Mouse (Mus musculus) embryonic facial prominence, embryonic 14.5 days (tissue): ENCODE results near the gene Hint2. TPM values are rescaled to one million over a fixed set of nuclear protein-coding genes. Genes with fewer than 3 reads are reported as not detected.

Experiments
- ATAC-seq: fragments of 200-750 bp; cut with Nextera tagmentation; 2 replicates; pipeline ENCODE4 v1.8.0; 2017; ENCODE audit warnings: low read depth, moderate number of reproducible peaks, moderate TSS enrichment
- DNase-seq: peaks from one replicate; pipeline ENCODE4 v3.0.0-alpha.2; 2015; ENCODE audit warnings: low spot score
- H3K27ac ChIP-seq: fragments of 300-500 bp; sonication (generic); replicated peaks from 2 replicates; pipeline ENCODE4 v1.5.1; 2014; ENCODE audit warnings: low read depth, mild to moderate bottlenecking, low read length, moderate library complexity
- H3K27me3 ChIP-seq: fragments of 300-500 bp; sonication (generic); replicated peaks from 2 replicates; pipeline ENCODE4 v1.6.1; 2014; ENCODE audit warnings: low read length; ENCODE audit not compliant: control insufficient read depth, insufficient read depth
- H3K36me3 ChIP-seq: fragments of 300-500 bp; sonication (generic); 2 replicates; pipeline ENCODE4 v1.6.1; 2014; ENCODE audit warnings: low read length, mixed read lengths; ENCODE audit not compliant: control insufficient read depth, insufficient read depth
- H3K4me1 ChIP-seq: fragments of 300-500 bp; sonication (generic); 2 replicates; pipeline ENCODE4 v1.6.1; 2014; ENCODE audit warnings: antibody characterized with exemption, low read length; ENCODE audit not compliant: control insufficient read depth, insufficient read depth
- H3K4me2 ChIP-seq: fragments of 300-500 bp; sonication (generic); 2 replicates; pipeline ENCODE4 v1.6.1; 2014; ENCODE audit warnings: low read depth, mild to moderate bottlenecking, low read length, moderate library complexity, mixed read lengths
- H3K4me3 ChIP-seq: fragments of 300-500 bp; sonication (generic); 2 replicates; pipeline ENCODE4 v1.5.1; 2014; ENCODE audit warnings: low read depth, mild to moderate bottlenecking, low read length
- H3K9ac ChIP-seq: fragments of 300-500 bp; sonication (generic); 2 replicates; pipeline ENCODE4 v1.6.1; 2014; ENCODE audit warnings: low read depth, mild to moderate bottlenecking, low read length, moderate library complexity, mixed read lengths
- H3K9me3 ChIP-seq: fragments of 300-500 bp; sonication (generic); 2 replicates; pipeline ENCODE4 v1.6.1; 2016; ENCODE audit warnings: low read length; ENCODE audit not compliant: control insufficient read depth
- WGBS: fragments of 180-500 bp; shearing (Covaris S2); extraction: QIAGEN DNeasy Blood & Tissue Kit; methylation state at CpG from one replicate; pipeline ENCODE4 v1.1.7; 2014; 5-methylcytosine and 5-hydroxymethylcytosine counted together
- polyA plus RNA-seq: library from polyadenylated mRNA; unstranded; fragments of >200 nt; fragmentation: Nextera tagmentation; extraction: Ambion mirVana; gene quantifications from 2 replicates; pipeline ENCODE4 v1.2.1, GENCODE M21; 2014

Hint2 gene
- polyA plus RNA-seq, 1 experiment from 2014 or later: 86.2 TPM

- H3K36me3 ChIP-seq: peaks cover 5% of the 10 kb centered on the region; the same call in 1 of the 2 replicates
- DNase-seq: peak; percentile 47
- WGBS: 0% methylated on average over 11 of the region's 25 CpGs
- H3K27ac ChIP-seq: peak overlapping the region; percentile 75
- peak overlapping the region; percentile 90 for H3K4me2 ChIP-seq
- peak overlapping the region; percentile 85 for H3K4me3 ChIP-seq
- H3K9me3 ChIP-seq: no peaks in the 10 kb centered on the region
- H3K27me3 ChIP-seq: peaks cover 4% of the 10 kb centered on the region; the same call in 1 of the 2 replicates
- peak; percentile 80 for ATAC-seq
- peak overlapping the region; percentile 90 for H3K9ac ChIP-seq
- peaks cover 19% of the 10 kb centered on the region; the same call in 1 of the 2 replicates for H3K4me1 ChIP-seq
These were observed 13.1 kb upstream of the Hint2 start for GRCm38 (mm10) chr4:43669428-43669794.

GRCm38 (mm10) chr4:43668782-43669427 is 12.6 kb upstream of the Hint2 start, which contains the start of the genes Tmem8b and Fam221b:
Gene Tmem8b, plus strand, starts transcription at chr4:43668971.
Gene Fam221b, minus strand, starts transcription at chr4:43669145.
- H3K9me3 ChIP-seq: no peaks in the 10 kb centered on the region
- H3K27ac ChIP-seq: peak within 1 kb of the TSS; percentile 75
- peak; percentile 96 for ATAC-seq
- peak; percentile 95 for DNase-seq
- H3K4me3 ChIP-seq: peak within 1 kb of the TSS; percentile 85
- peaks cover 4% of the 10 kb centered on the region; the same call in 1 of the 2 replicates for H3K27me3 ChIP-seq
- H3K36me3 ChIP-seq: 0 out of 2 replicates have a peak, but pooled peaks cover under 1% of the 10 kb centered on the region
- peak within 1 kb of the TSS; percentile 90 for H3K9ac ChIP-seq
- WGBS: 2% methylated on average over 30 of the region's 41 CpGs
- peak within 1 kb of the TSS; percentile 90 for H3K4me2 ChIP-seq
- peaks cover 19% of the 10 kb centered on the region; the same call in 1 of the 2 replicates for H3K4me1 ChIP-seq

- no peak overlapping the region for H3K4me2 ChIP-seq
- H3K4me3 ChIP-seq: no peak overlapping the region
- peaks cover 18% of the 10 kb centered on the region; the same call in 1 of the 2 replicates for H3K4me1 ChIP-seq
- no peak for DNase-seq
- 26% methylated on average over 4 of the region's 4 CpGs for WGBS
- H3K27ac ChIP-seq: no peak overlapping the region
- peaks cover 20% of the 10 kb centered on the region for H3K27me3 ChIP-seq
- no peak overlapping the region for H3K9ac ChIP-seq
- no peak for ATAC-seq
- no peaks in the 10 kb centered on the region for H3K9me3 ChIP-seq
- no peaks in the 10 kb centered on the region for H3K36me3 ChIP-seq
These were observed 10.1 kb upstream of the Hint2 start for GRCm38 (mm10) chr4:43666412-43666811.

- no peak overlapping the region for H3K27ac ChIP-seq
- H3K27me3 ChIP-seq: peaks cover 15% of the 10 kb centered on the region; the same call in 1 of the 2 replicates
- no peak for ATAC-seq
- WGBS: 57% methylated on average over 4 of the region's 4 CpGs
- H3K4me1 ChIP-seq: no peaks in the 10 kb centered on the region
- H3K4me3 ChIP-seq: peak overlapping the region; percentile 79
- no peak for DNase-seq
- H3K9ac ChIP-seq: no peak overlapping the region
- no peaks in the 10 kb centered on the region for H3K36me3 ChIP-seq
- peak overlapping the region; percentile 62 for H3K4me2 ChIP-seq
- no peaks in the 10 kb centered on the region for H3K9me3 ChIP-seq
These were observed 880 bp upstream of the Hint2 start for GRCm38 (mm10) chr4:43657146-43657545.

GRCm38 (mm10) chr4:43655656-43656338 is 469 bp downstream of the Hint2 start:
- Histone ChIP-seq H3K27me3 (0 out of 2 replicates have a peak, but pooled peaks cover 3% of the 10 kb centered on the region), H3K9me3 (no peaks in the 10 kb centered on the region), H3K4me2 (peak overlapping the region; percentile 62), H3K27ac (peak overlapping the region; percentile 85), H3K4me1 (no peaks in the 10 kb centered on the region), H3K4me3 (peak overlapping the region; percentile 79), H3K36me3 (0 out of 2 replicates have a peak, but pooled peaks cover 1% of the 10 kb centered on the region), H3K9ac (peak overlapping the region; percentile 86)
- ATAC-seq (peak; percentile 13), DNase-seq (peak; percentile 27)
- 7% methylated on average over 18 of the region's 34 CpGs for WGBS

GRCm38 (mm10) chr4:43653161-43654015 is 2.9 kb downstream of the Hint2 start, which contains the start of gene Spag8:
Gene Spag8, minus strand, starts transcription at chr4:43653594.
- peak within 1 kb of the TSS; percentile 32; the same call in 1 of the 2 replicates for H3K9ac ChIP-seq
- H3K36me3 ChIP-seq: peaks cover 24% of the 10 kb centered on the region
- H3K4me2 ChIP-seq: peak within 1 kb of the TSS; percentile 50
- DNase-seq (peak; percentile 72), ATAC-seq (no peak)
- peak within 1 kb of the TSS; percentile 28 for H3K4me3 ChIP-seq
- no peaks in the 10 kb centered on the region for H3K27me3 ChIP-seq
- WGBS: 12% methylated on average over 24 of the region's 24 CpGs
- no peak within 1 kb of the TSS; the same call in 1 of the 2 replicates for H3K27ac ChIP-seq
- H3K4me1 ChIP-seq: no peaks in the 10 kb centered on the region
- H3K9me3 ChIP-seq: peaks cover 8% of the 10 kb centered on the region; the same call in 1 of the 2 replicates

GRCm38 (mm10) chr4:43652726-43653125 is 3.5 kb downstream of the Hint2 start:
- no peaks in the 10 kb centered on the region for H3K4me1 ChIP-seq
- peaks cover 31% of the 10 kb centered on the region for H3K36me3 ChIP-seq
- H3K9ac ChIP-seq: no peak overlapping the region
- no peak for ATAC-seq
- H3K9me3 ChIP-seq: peaks cover 8% of the 10 kb centered on the region; the same call in 1 of the 2 replicates
- DNase-seq: no peak
- no peak overlapping the region for H3K4me3 ChIP-seq
- WGBS: 93% methylated on average over 4 of the region's 4 CpGs
- H3K27me3 ChIP-seq: no peaks in the 10 kb centered on the region
- peak overlapping the region; percentile 50; the same call in 1 of the 2 replicates for H3K4me2 ChIP-seq
- H3K27ac ChIP-seq: no peak overlapping the region; the same call in 1 of the 2 replicates

GRCm38 (mm10) chr4:43649783-43650182 is 6.5 kb downstream of the Hint2 start:
- no peak overlapping the region for H3K4me2 ChIP-seq
- DNase-seq (no peak), ATAC-seq (no peak)
- H3K27ac ChIP-seq: no peak overlapping the region
- 93% methylated on average over 3 of the region's 3 CpGs for WGBS
- no peak overlapping the region for H3K4me3 ChIP-seq
- H3K9me3 ChIP-seq: peaks cover 8% of the 10 kb centered on the region; the same call in 1 of the 2 replicates
- H3K9ac ChIP-seq: no peak overlapping the region
- H3K27me3 ChIP-seq: no peaks in the 10 kb centered on the region
- no peaks in the 10 kb centered on the region for H3K4me1 ChIP-seq
- peaks cover 44% of the 10 kb centered on the region for H3K36me3 ChIP-seq
